Mouse (Mus musculus): Measurements from ENCODE around the gene Med9.

GRCm38 (mm10) chr11:59913702-59914101 lies 34.3 kb upstream of the Med9 start:
- TF ChIP-seq CTCF (IDR thresholded peaks at IDR 0.05; ENCODE audit: low read depth) (no peak), EP300 (optimal IDR thresholded peaks at IDR 0.05) (no peak)
